Mouse (Mus musculus): ENCODE measurements around the gene Npb. TPM values are rescaled to one million over a fixed set of nuclear protein-coding genes. Genes with fewer than 3 reads are reported as not detected.

Gene Npb
- polyA plus RNA-seq, 1 experiment from 2014 or later, result not detected

GRCm38 (mm10) chr11:120654741-120655140, 46.5 kb downstream of the Npb start:
- H3K27me3 ChIP-seq (ENCODE audit: poor library complexity, severe bottlenecking), result peaks cover 57% of the 10 kb centered on the region
- no peaks in the 10 kb centered on the region for H3K9me3 ChIP-seq
- no peaks in the 10 kb centered on the region for H3K36me3 ChIP-seq (replicated peaks)
- H3K4me1 ChIP-seq, result peaks cover 13% of the 10 kb centered on the region
- no peak for DNase-seq (ENCODE audit: extremely low spot score, low spot score)
- 67% methylated on average over 3 of the region's 3 CpGs for WGBS
- H3K27ac ChIP-seq, result no peak overlapping the region
- no peak overlapping the region for H3K4me3 ChIP-seq

GRCm38 (mm10) chr11:120657301-120657700, 49.0 kb downstream of the Npb start:
- Histone ChIP-seq H3K27ac (no peak overlapping the region), H3K36me3 (replicated peaks) (no peaks in the 10 kb centered on the region), H3K9me3 (no peaks in the 10 kb centered on the region), H3K4me3 (no peak overlapping the region), H3K27me3 (ENCODE audit: poor library complexity, severe bottlenecking) (peaks cover 78% of the 10 kb centered on the region), H3K4me1 (peaks cover 31% of the 10 kb centered on the region)
- DNase-seq (ENCODE audit: extremely low spot score, low spot score), result no peak
- WGBS, result 88% methylated on average over 4 of the region's 4 CpGs

Small RNAs within 50 kb of the gene (microRNA-seq; reads per million reads assigned to microRNA genes)
- gene Mir6936, result 2.7 reads per million

Other genes with a start within 250 kb of the Npb start
- 0.32 TPM in 1 of 2 replicates, not detected in the other for gene Fscn2, start 246.9 kb upstream of the Npb start, polyA plus RNA-seq (2016; fragmentation: Nextera tagmentation; extraction: Ambion mirVana)
- 33.8 and 36.0 TPM in 2 replicates for gene Faap100, start 229.7 kb upstream of the Npb start, polyA plus RNA-seq (2016; fragmentation: Nextera tagmentation; extraction: Ambion mirVana)
- 45.9 and 46.9 TPM in 2 replicates for gene Nploc4, start 170.8 kb upstream of the Npb start, polyA plus RNA-seq (2016; fragmentation: Nextera tagmentation; extraction: Ambion mirVana)
- 0.30 and 1.6 TPM in 2 replicates for gene Tspan10, start 165.8 kb upstream of the Npb start, polyA plus RNA-seq (2016; fragmentation: Nextera tagmentation; extraction: Ambion mirVana)
- 0.25 and 0.41 TPM in 2 replicates for gene Pde6g, start 155.0 kb upstream of the Npb start, polyA plus RNA-seq (2016; fragmentation: Nextera tagmentation; extraction: Ambion mirVana)
- gene Oxld1, start 150.4 kb upstream of the Npb start, polyA plus RNA-seq (2016; fragmentation: Nextera tagmentation; extraction: Ambion mirVana), result 8.7 and 11.8 TPM in 2 replicates
- 39.6 and 46.3 TPM in 2 replicates for gene Ccdc137, start 150.4 kb upstream of the Npb start, polyA plus RNA-seq (2016; fragmentation: Nextera tagmentation; extraction: Ambion mirVana)
- 60.7 and 62.1 TPM in 2 replicates for gene Arl16, start 140.9 kb upstream of the Npb start, polyA plus RNA-seq (2016; fragmentation: Nextera tagmentation; extraction: Ambion mirVana)
- gene Mrpl12, start 123.9 kb upstream of the Npb start, polyA plus RNA-seq (2016; fragmentation: Nextera tagmentation; extraction: Ambion mirVana), result 211 and 215 TPM in 2 replicates
- gene Slc25a10, start 116.6 kb upstream of the Npb start, polyA plus RNA-seq (2016; fragmentation: Nextera tagmentation; extraction: Ambion mirVana), result 69.3 and 71.6 TPM in 2 replicates
- 0.07 and 0.16 TPM in 2 replicates for gene Gcgr, start 77.8 kb upstream of the Npb start, polyA plus RNA-seq (2016; fragmentation: Nextera tagmentation; extraction: Ambion mirVana)
- gene Mcrip1, start 58.8 kb upstream of the Npb start, polyA plus RNA-seq (2016; fragmentation: Nextera tagmentation; extraction: Ambion mirVana), result 205 and 212 TPM in 2 replicates
- not detected in 2 replicates for gene Ppp1r27, start 57.3 kb upstream of the Npb start, polyA plus RNA-seq (2016; fragmentation: Nextera tagmentation; extraction: Ambion mirVana)
- gene P4hb, start 35.2 kb upstream of the Npb start, polyA plus RNA-seq (2016; fragmentation: Nextera tagmentation; extraction: Ambion mirVana), result 485 and 533 TPM in 2 replicates
- gene Arhgdia, start 26.9 kb upstream of the Npb start, polyA plus RNA-seq (2016; fragmentation: Nextera tagmentation; extraction: Ambion mirVana), result 744 and 753 TPM in 2 replicates
- gene Alyref, start 10.1 kb upstream of the Npb start, polyA plus RNA-seq (2016; fragmentation: Nextera tagmentation; extraction: Ambion mirVana), result 618 and 646 TPM in 2 replicates
- 218 and 228 TPM in 2 replicates for gene Anapc11, start 10.1 kb upstream of the Npb start, polyA plus RNA-seq (2016; fragmentation: Nextera tagmentation; extraction: Ambion mirVana)
- gene Pcyt2, start 9.5 kb downstream of the Npb start, polyA plus RNA-seq (2016; fragmentation: Nextera tagmentation; extraction: Ambion mirVana), result 145 and 148 TPM in 2 replicates
- 30.1 and 32.8 TPM in 2 replicates for gene Sirt7, start 16.8 kb downstream of the Npb start, polyA plus RNA-seq (2016; fragmentation: Nextera tagmentation; extraction: Ambion mirVana)
- 20.2 and 22.7 TPM in 2 replicates for gene Mafg, start 25.1 kb downstream of the Npb start, polyA plus RNA-seq (2016; fragmentation: Nextera tagmentation; extraction: Ambion mirVana)
- gene Pycr1, start 35.3 kb downstream of the Npb start, polyA plus RNA-seq (2016; fragmentation: Nextera tagmentation; extraction: Ambion mirVana), result 37.5 and 40.5 TPM in 2 replicates
- gene Myadml2, start 39.7 kb downstream of the Npb start, polyA plus RNA-seq (2016; fragmentation: Nextera tagmentation; extraction: Ambion mirVana), result not detected in 2 replicates
- gene Notum, start 52.7 kb downstream of the Npb start, polyA plus RNA-seq (2016; fragmentation: Nextera tagmentation; extraction: Ambion mirVana), result 0.57 and 0.75 TPM in 2 replicates
- 134 and 142 TPM in 2 replicates for gene Aspscr1, start 64.5 kb downstream of the Npb start, polyA plus RNA-seq (2016; fragmentation: Nextera tagmentation; extraction: Ambion mirVana)
- 118 and 133 TPM in 2 replicates for gene Cenpx, start 105.3 kb downstream of the Npb start, polyA plus RNA-seq (2016; fragmentation: Nextera tagmentation; extraction: Ambion mirVana)
- gene Lrrc45, start 105.4 kb downstream of the Npb start, polyA plus RNA-seq (2016; fragmentation: Nextera tagmentation; extraction: Ambion mirVana), result 51.9 and 59.2 TPM in 2 replicates
- 23.8 and 28.4 TPM in 2 replicates for gene Rac3, start 113.0 kb downstream of the Npb start, polyA plus RNA-seq (2016; fragmentation: Nextera tagmentation; extraction: Ambion mirVana)
- gene Dcxr, start 118.8 kb downstream of the Npb start, polyA plus RNA-seq (2016; fragmentation: Nextera tagmentation; extraction: Ambion mirVana), result 13.3 and 14.8 TPM in 2 replicates
- gene Cbr2, start 123.6 kb downstream of the Npb start, polyA plus RNA-seq (2016; fragmentation: Nextera tagmentation; extraction: Ambion mirVana), result 1.1 and 1.3 TPM in 2 replicates
- 12.3 and 14.2 TPM in 2 replicates for gene Hmga1b, start 154.3 kb downstream of the Npb start, polyA plus RNA-seq (2016; fragmentation: Nextera tagmentation; extraction: Ambion mirVana)
- 39.1 and 43.3 TPM in 2 replicates for gene Rfng, start 175.7 kb downstream of the Npb start, polyA plus RNA-seq (2016; fragmentation: Nextera tagmentation; extraction: Ambion mirVana)
- gene Gps1, start 175.8 kb downstream of the Npb start, polyA plus RNA-seq (2016; fragmentation: Nextera tagmentation; extraction: Ambion mirVana), result 281 and 283 TPM in 2 replicates
- gene Dus1l, start 187.9 kb downstream of the Npb start, polyA plus RNA-seq (2016; fragmentation: Nextera tagmentation; extraction: Ambion mirVana), result 110 and 111 TPM in 2 replicates
- gene Fasn, start 216.1 kb downstream of the Npb start, polyA plus RNA-seq (2016; fragmentation: Nextera tagmentation; extraction: Ambion mirVana), result 134 and 144 TPM in 2 replicates

Measured in forebrain, embryonic 10.5 days (tissue).